Mouse (Mus musculus) forebrain, embryonic 15.5 days (tissue): ENCODE measurements around the gene Dennd5b. TPM values are rescaled to one million over a fixed set of nuclear protein-coding genes. Genes with fewer than 3 reads are reported as not detected.

ENCODE experiments used
- ATAC-seq: fragments of 200-750 bp; cut with Nextera tagmentation; replicated peaks from 2 replicates; pipeline ENCODE4 v1.8.0; 2017; ENCODE audit warnings: mild to moderate bottlenecking, moderate TSS enrichment, moderate library complexity
- H3K27ac ChIP-seq: fragments of 300-500 bp; sonication (generic); replicated peaks from 2 replicates; pipeline ENCODE4 v1.5.1; 2015; ENCODE audit warnings: mild to moderate bottlenecking, inconsistent platforms
- H3K27me3 ChIP-seq: fragments of 300-500 bp; sonication (generic); 2 replicates; pipeline ENCODE4 v1.6.1; 2015; ENCODE audit warnings: inconsistent platforms
- H3K36me3 ChIP-seq: fragments of 300-500 bp; sonication (generic); 2 replicates; pipeline ENCODE4 v1.6.1; 2015; ENCODE audit warnings: mild to moderate bottlenecking, inconsistent platforms
- H3K4me1 ChIP-seq: fragments of 300-500 bp; sonication (generic); 2 replicates; pipeline ENCODE4 v1.6.1; 2015; ENCODE audit warnings: inconsistent platforms
- H3K4me2 ChIP-seq: fragments of 300-500 bp; sonication (generic); replicated peaks from 2 replicates; pipeline ENCODE4 v1.6.1; 2015; ENCODE audit warnings: mild to moderate bottlenecking, inconsistent platforms
- H3K4me3 ChIP-seq: fragments of 300-500 bp; sonication (generic); 2 replicates; pipeline ENCODE4 v1.5.1; 2015; ENCODE audit warnings: mild to moderate bottlenecking, inconsistent platforms
- H3K9ac ChIP-seq: fragments of 300-500 bp; sonication (generic); replicated peaks from 2 replicates; pipeline ENCODE4 v1.6.1; 2015; ENCODE audit warnings: mild to moderate bottlenecking, inconsistent platforms
- H3K9me3 ChIP-seq: fragments of 300-500 bp; sonication (generic); 2 replicates; pipeline ENCODE4 v1.6.1; 2016; ENCODE audit warnings: inconsistent platforms
- WGBS: fragments of 180-500 bp; shearing (Covaris S2); methylation state at CpG from one replicate; pipeline ENCODE4 v1.1.7; 2015; ENCODE audit warnings: mixed read lengths; 5-methylcytosine and 5-hydroxymethylcytosine counted together
- polyA plus RNA-seq: library from polyadenylated mRNA; unstranded; fragments of >200 nt; fragmentation: Nextera tagmentation; extraction: Ambion mirVana; gene quantifications from 2 replicates; pipeline ENCODE4 v1.2.1, GENCODE M21; 2015

Dennd5b gene
- 12.4 and 13.3 TPM in 2 replicates for polyA plus RNA-seq

DNA sequence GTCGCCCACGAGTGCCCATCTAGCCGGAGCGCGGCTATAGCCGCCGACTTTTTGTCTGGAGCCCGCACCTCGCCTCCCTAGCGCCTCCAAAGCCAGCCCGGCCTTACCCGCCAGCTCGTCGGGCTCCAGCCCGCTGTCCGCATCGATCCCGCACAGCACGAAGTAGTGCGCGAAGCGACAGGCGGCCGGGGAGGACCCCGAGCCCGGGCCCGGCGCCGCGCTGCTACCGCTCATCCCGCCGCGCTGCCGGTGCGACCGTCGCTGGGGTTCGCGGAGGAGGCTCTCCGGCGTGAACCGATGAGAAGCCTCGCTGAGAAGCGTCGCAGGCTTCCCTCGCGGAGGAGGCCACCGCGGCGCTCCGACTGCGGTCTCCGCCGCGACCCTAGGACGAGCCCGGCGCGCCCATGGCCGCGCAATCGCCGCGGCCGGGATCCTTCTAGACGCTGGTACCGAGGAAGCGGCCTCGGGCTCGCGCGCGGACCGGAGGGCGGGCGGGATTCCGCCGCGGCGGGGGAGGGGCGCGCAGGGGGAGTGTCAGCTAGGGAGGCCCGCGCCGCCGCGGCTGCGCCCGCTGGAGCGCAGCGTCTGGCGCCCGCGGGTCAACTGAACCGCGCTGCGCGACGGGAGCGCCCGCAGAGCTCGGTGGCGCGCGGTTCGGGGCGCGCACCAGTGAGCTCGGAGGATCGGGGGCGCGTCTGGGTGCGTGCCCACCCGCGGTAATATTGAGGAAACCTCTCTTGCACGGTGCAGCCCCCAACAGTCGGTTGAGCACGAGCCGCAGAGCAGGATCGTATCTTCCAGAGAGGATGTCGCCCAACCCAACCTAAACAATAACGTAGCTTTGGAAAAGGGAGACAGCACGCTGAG, at the start of gene Dennd5b:
Gene Dennd5b (minus strand): TSS at position 605 of the 867 bp plus-strand sequence.
- peak within 1 kb of the TSS; percentile 99 for H3K27ac ChIP-seq
- no peaks in the 10 kb centered on the region for H3K27me3 ChIP-seq
- H3K4me1 ChIP-seq: peaks cover 10% of the 10 kb centered on the region
- no peaks in the 10 kb centered on the region for H3K9me3 ChIP-seq
- peak within 1 kb of the TSS; percentile 88 for H3K9ac ChIP-seq
- peak within 1 kb of the TSS; percentile 77 for H3K4me3 ChIP-seq
- H3K36me3 ChIP-seq: no peaks in the 10 kb centered on the region
- under 1% methylated on average over 123 of the region's 124 CpGs for WGBS
- H3K4me2 ChIP-seq: peak within 1 kb of the TSS; percentile 75
- ATAC-seq: peak; percentile 96

DNA sequence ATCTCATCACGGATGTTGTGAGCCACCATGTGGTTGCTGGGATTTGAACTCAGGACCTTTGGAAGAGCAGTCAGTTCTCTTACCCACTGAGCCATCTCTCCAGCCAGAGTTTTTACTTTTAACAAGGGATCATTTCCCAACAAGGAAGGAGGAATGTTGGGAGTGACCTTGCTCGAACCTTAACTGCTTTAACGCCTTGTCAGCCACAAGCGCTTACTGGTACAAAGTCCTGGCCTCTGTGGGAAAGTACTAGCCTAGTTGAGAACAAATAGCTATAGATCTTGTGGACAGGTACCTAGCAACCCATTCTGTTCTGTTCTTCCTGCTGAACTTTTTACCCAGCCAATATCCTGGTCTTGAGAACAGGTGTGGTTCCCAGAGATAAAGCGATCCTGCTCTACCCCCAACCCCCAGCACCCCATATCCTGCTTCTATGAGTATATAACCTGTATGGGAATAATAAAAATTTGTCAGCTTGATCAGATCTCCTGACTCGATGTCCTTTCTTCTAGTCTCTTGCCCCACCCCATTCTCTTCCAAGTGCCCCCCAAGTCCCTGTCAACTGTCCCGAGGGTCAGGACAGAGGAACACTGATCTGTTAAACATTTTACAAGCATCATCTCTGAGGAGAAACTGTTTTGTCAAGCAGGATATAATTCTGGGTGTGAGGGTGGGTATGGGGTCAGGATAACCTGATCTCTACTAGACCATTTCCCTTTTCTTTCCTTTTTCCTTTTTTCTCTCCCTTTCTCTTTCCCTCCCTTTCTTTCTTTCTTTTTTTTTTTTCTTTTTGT, 47.2 kb upstream of the Dennd5b start:
- ATAC-seq: no peak
- Histone ChIP-seq H3K36me3 (peaks cover 9% of the 10 kb centered on the region; the same call in 1 of the 2 replicates), H3K4me1 (no peaks in the 10 kb centered on the region), H3K27me3 (no peaks in the 10 kb centered on the region), H3K9me3 (no peaks in the 10 kb centered on the region), H3K9ac (no peak overlapping the region), H3K4me2 (no peak overlapping the region), H3K27ac (no peak overlapping the region), H3K4me3 (no peak overlapping the region)
- WGBS: 90% methylated on average over 7 of the region's 7 CpGs

DNA sequence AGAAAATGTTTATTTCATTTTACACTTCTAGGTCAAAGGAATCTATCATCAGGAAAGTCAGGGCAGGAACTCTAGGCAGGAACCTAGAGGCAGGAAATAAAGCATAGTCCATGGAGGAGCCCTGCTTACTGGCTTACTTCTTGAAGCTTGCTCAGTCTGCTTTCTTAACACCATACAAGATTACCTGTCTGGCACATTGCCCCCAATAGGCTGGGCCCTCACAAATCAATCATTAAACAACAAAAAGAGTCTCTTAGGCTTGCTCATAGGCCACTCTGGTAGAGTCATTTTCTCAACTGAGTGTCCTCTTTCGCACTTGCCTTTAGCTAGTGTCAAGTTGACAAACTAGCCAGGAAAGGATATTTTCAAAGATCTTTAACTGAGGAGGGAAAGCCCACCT, 43.7 kb upstream of the Dennd5b start:
- WGBS: 98% methylated on average over 1 of the region's 1 CpGs
- no peaks in the 10 kb centered on the region for H3K9me3 ChIP-seq
- no peak overlapping the region for H3K4me2 ChIP-seq
- H3K27me3 ChIP-seq: no peaks in the 10 kb centered on the region
- ATAC-seq: no peak
- no peak overlapping the region for H3K9ac ChIP-seq
- peaks cover 11% of the 10 kb centered on the region for H3K4me1 ChIP-seq
- H3K27ac ChIP-seq: no peak overlapping the region
- H3K36me3 ChIP-seq: no peaks in the 10 kb centered on the region
- no peak overlapping the region for H3K4me3 ChIP-seq

DNA sequence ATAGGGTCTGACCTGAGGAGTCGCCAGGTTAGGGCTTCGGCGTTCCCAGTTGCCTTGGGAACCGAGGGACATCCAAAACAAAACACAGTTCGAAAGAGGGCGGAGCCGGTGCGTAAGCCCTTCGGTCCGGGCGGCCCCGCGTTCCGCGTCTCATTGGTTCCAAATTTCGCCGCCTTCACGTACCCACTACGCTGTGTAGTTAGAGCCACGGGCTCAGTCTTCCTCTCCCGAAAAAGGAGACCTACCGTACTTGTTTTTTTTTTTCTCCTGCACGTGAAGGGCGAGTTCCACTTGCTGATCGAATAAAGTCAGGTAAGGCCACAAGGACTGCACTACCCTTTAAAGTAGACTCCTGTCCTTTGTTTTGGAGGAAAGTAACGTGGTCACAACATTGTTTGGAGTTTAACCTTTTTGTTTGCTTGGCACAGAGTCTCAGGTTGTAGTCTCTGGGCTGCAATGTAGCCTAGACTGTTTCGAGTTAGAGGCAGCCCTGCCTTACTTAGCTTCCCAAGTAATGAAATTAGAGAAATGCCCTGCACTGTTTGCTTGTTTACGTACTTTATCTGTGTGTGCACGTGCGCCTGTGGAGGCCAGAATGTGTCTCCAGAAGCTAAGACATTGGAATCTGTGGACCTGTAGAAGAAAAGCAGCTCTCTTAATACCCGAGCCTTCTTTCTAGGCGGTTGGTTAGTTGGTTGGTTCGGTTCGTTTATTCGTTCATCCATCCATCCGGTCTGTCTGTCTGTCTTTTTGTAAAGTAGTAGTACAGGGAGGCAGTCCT, 40.1 kb upstream of the Dennd5b start:
- Histone ChIP-seq H3K4me1 (peaks cover 11% of the 10 kb centered on the region), H3K27me3 (no peaks in the 10 kb centered on the region), H3K9ac (peak overlapping the region; percentile 32), H3K9me3 (no peaks in the 10 kb centered on the region), H3K4me2 (peak overlapping the region; percentile 63), H3K27ac (no peak overlapping the region), H3K36me3 (no peaks in the 10 kb centered on the region), H3K4me3 (peak overlapping the region; percentile 46)
- peak; percentile 90 for ATAC-seq
- WGBS: 5% methylated on average over 36 of the region's 36 CpGs

DNA sequence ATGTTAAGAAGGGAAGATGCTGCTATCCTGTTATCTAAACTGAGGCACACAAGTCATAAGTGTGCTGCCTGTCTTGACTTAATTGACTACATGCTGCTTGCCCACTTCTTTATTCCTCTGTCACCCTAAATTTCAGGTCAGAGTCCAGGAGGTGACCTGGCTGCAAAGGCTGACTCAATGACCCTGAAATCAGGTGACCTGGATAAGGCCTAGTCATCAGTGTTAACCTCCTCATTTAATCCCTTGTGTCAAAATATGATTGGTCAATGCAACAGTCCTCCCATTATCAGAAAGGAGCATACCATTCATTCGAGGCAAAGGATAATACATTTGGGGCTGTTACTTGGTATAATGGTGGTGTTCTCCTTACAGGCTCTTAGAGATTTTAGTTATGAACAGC, 38.0 kb upstream of the Dennd5b start, which contains the start of gene Etfbkmt:
Gene Etfbkmt (plus strand): TSS at position 379 of the 400 bp plus-strand sequence.
- no peak within 1 kb of the TSS for H3K9ac ChIP-seq
- no peak within 1 kb of the TSS for H3K4me3 ChIP-seq
- H3K36me3 ChIP-seq: no peaks in the 10 kb centered on the region
- no peaks in the 10 kb centered on the region for H3K9me3 ChIP-seq
- ATAC-seq: no peak
- no peak within 1 kb of the TSS for H3K27ac ChIP-seq
- H3K27me3 ChIP-seq: no peaks in the 10 kb centered on the region
- WGBS: 80% methylated on average over 1 of the region's 1 CpGs
- H3K4me1 ChIP-seq: peaks cover 11% of the 10 kb centered on the region
- H3K4me2 ChIP-seq: no peak within 1 kb of the TSS

DNA sequence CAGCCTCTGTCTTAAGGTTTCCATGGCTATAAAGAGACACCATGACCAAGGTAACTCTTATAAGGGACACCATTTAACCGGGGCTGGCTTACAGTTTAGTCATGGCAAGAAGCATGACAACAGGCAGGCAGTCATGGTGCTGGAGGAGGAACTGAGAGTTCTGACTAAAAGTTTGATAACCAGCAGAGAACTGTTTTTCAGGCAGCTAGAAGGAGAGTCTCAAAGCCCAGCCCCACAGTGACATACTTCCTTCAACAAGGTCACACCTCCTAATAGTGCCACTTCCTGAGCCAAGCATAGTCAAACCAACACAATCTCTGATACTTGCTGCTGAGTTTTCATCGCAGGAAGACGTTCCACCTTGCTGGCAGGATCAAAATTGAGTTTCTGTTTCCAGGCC, 37.5 kb upstream of the Dennd5b start:
- no peak overlapping the region for H3K9ac ChIP-seq
- no peaks in the 10 kb centered on the region for H3K36me3 ChIP-seq
- no peak overlapping the region for H3K4me3 ChIP-seq
- H3K27ac ChIP-seq: no peak overlapping the region
- ATAC-seq: no peak
- no peaks in the 10 kb centered on the region for H3K27me3 ChIP-seq
- no peaks in the 10 kb centered on the region for H3K9me3 ChIP-seq
- H3K4me2 ChIP-seq: no peak overlapping the region
- 91% methylated on average over 3 of the region's 3 CpGs for WGBS
- peaks cover 11% of the 10 kb centered on the region for H3K4me1 ChIP-seq

DNA sequence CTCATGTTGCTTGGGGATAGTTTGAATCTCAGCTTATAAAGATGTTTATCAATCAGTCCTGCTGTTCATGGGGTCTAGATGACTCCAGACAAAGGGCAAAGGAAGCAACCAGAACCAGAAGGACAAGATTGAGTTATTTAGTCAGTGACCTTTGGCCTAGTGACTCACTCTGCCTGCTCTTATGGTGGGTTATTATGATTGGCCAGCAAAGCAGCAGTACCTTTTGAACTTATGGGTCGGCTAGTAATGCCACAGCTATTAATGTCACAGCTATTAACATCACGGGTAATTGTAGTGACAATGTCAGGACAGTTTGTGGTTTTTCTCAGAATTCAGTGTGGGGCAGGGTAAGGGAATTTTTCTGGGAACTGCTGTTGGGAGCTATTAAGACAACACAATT, 36.5 kb upstream of the Dennd5b start:
- Histone ChIP-seq H3K4me1 (peaks cover 11% of the 10 kb centered on the region), H3K9me3 (no peaks in the 10 kb centered on the region), H3K9ac (no peak overlapping the region), H3K4me3 (no peak overlapping the region), H3K4me2 (no peak overlapping the region), H3K27ac (no peak overlapping the region), H3K27me3 (no peaks in the 10 kb centered on the region), H3K36me3 (no peaks in the 10 kb centered on the region)
- ATAC-seq: no peak
- WGBS: 83% methylated on average over 2 of the region's 2 CpGs

DNA sequence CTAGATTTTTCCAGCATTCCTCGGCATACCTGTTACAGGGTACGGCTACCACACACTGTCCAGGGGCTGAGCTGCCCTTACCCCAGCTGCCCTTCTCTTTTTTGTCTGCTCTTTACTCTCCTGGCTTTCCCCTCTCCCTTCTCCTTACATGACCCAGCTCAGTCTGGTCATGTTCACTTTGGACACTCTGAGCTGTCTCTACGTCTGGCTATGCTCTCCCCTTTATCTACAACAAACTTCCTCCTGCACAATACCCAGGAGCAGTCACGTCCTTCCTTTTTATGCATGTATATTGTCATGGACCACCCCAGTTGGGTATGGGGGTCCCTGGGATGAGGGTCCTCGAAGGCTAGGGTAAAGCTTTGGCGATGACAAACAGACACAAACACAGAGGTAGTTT, 34.2 kb upstream of the Dennd5b start:
- no peak overlapping the region for H3K4me3 ChIP-seq
- H3K27ac ChIP-seq: no peak overlapping the region
- H3K4me2 ChIP-seq: no peak overlapping the region
- no peak for ATAC-seq
- no peak overlapping the region for H3K9ac ChIP-seq
- H3K9me3 ChIP-seq: no peaks in the 10 kb centered on the region
- H3K36me3 ChIP-seq: no peaks in the 10 kb centered on the region
- H3K4me1 ChIP-seq: no peaks in the 10 kb centered on the region
- H3K27me3 ChIP-seq: no peaks in the 10 kb centered on the region
- WGBS: 80% methylated on average over 6 of the region's 6 CpGs

DNA sequence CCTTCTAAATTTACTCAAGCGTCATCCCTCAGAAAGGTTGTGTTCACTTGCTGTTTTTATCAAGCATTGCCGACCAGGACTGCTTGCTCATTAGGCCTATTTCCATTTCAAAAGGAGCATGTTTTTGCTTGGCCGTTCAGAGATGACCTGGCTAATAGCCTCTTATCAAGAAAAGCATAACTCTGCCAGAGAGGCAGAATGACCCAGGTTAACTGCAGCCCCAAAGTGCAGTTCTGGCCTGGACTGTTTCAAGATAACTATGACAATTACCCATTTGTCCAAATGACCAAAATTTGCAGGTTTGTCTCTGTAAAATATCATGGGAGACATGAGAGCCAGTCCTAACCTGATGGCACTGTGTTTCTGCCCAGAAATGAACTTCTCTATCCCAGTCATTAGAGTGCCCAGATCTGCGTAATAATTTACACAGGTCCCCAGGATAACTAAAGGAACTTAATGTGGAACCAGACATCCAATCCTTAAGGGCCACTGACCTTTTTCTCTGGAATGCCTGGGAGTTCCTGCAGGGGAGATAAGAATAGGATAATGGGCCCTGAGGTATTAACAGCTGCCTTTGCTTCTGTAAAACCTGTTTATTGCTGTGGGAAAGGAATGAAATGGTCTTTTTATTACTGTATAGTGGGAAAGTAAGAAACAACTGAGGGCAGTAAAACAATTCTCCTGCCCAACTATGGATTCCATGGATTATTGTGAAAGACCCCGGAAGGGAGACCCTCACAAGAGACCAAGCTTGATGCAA, 33.1 kb upstream of the Dennd5b start:
- no peak overlapping the region for H3K9ac ChIP-seq
- WGBS: 12% methylated on average over 5 of the region's 5 CpGs
- no peaks in the 10 kb centered on the region for H3K36me3 ChIP-seq
- ATAC-seq: no peak
- H3K4me2 ChIP-seq: no peak overlapping the region
- H3K27me3 ChIP-seq: no peaks in the 10 kb centered on the region
- H3K9me3 ChIP-seq: no peaks in the 10 kb centered on the region
- H3K4me3 ChIP-seq: no peak overlapping the region
- H3K27ac ChIP-seq: no peak overlapping the region
- no peaks in the 10 kb centered on the region for H3K4me1 ChIP-seq

DNA sequence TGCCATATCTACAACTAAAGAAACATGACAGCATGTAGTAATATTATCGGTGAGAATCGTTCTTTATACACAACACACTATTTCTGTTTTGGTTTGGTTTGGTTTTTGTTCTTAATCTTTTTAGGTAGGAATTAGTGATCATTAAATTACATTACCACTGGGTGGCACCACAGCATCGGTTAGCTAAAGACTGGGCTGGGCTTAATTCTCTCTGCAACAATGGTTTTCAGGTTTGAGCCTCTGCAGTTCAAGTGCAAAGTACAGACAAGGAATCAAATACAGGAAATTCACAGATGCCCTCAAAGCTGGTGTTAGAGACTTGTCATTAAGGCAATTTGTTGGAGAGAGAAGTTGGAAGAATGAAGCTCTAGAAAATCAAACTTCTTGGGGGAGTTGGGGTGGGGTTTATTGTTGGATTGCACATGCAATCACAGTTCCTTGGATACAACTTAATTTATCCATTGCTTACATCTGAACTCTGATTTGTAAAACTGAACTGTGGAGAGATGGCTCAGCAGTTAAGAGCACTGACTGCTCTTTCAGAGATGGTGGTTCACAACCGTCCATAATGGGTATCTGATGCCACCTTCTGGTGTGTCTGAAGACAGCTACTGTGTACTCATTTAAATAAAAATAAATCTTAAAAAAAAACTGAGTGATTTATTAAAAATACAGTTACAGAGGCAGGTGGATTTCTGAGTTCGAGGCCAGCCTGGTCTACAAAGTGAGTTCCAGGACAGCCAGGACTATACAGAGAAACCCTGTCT, 31.0 kb upstream of the Dennd5b start:
- Histone ChIP-seq H3K9me3 (no peaks in the 10 kb centered on the region), H3K4me2 (no peak overlapping the region), H3K27me3 (no peaks in the 10 kb centered on the region), H3K27ac (no peak overlapping the region), H3K4me1 (no peaks in the 10 kb centered on the region), H3K4me3 (no peak overlapping the region), H3K36me3 (no peaks in the 10 kb centered on the region), H3K9ac (no peak overlapping the region)
- ATAC-seq: peak; percentile 57; the same call in 1 of the 2 replicates
- WGBS: 26% methylated on average over 5 of the region's 5 CpGs

DNA sequence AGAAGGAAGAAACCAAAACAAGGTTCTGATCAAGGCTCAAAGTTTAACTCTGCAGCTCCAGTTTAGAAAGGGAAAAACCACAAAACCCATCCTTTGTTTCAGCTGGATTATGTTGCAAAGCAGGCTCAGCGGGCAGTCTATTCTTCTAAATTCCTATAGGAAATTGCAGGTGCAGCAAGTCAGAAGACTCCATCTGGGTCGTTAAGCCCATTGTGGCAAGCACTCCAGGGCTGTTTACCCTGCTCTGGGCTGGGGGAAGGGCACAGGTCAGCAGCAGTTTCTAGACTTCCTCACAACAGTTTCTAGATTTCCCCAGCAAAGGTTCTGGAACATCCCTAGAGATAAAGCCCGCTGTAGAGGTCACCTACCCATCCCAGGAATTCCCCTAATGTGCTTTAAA, 29.6 kb upstream of the Dennd5b start:
- no peaks in the 10 kb centered on the region for H3K4me1 ChIP-seq
- no peak overlapping the region for H3K4me3 ChIP-seq
- no peak overlapping the region for H3K9ac ChIP-seq
- no peaks in the 10 kb centered on the region for H3K27me3 ChIP-seq
- H3K4me2 ChIP-seq: no peak overlapping the region
- 4% methylated on average over 3 of the region's 3 CpGs for WGBS
- H3K9me3 ChIP-seq: no peaks in the 10 kb centered on the region
- H3K36me3 ChIP-seq: no peaks in the 10 kb centered on the region
- no peak for ATAC-seq
- no peak overlapping the region for H3K27ac ChIP-seq
